Mouse (Mus musculus) retina, adult 2 months (tissue): ENCODE data around the gene Lrrc28.
"Not testable (repeated sequence)": the region's sequence is repeated elsewhere in the genome, so short reads cannot be mapped to it uniquely, and the experiment has no call there.

Source experiments
- DNase-seq: peaks from one replicate; pipeline ENCODE4 v3.0.0-alpha.2; 2012; ENCODE audit warnings: low read depth, low spot score

Gene Lrrc28

DNA sequence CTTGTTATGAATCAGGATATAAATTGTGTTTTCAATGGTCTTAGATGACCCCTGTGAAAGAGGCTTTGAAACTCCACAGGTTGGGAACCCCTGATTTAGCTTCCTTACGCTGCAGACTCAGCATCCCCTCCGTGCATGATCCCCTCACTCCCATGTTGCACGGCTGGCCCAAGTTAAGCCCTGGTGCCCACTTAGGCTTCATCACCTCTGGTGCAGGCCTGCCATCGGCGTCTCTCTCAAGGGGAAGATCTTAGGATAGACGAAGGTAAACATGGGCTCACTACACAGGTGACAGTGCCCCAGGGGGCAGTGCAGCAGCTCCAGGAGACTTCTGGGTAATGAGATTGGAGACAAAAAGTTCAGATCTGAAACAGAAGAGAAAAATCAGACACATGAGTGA, 115.7 kb downstream of the Lrrc28 start:
- no peak for DNase-seq

DNA sequence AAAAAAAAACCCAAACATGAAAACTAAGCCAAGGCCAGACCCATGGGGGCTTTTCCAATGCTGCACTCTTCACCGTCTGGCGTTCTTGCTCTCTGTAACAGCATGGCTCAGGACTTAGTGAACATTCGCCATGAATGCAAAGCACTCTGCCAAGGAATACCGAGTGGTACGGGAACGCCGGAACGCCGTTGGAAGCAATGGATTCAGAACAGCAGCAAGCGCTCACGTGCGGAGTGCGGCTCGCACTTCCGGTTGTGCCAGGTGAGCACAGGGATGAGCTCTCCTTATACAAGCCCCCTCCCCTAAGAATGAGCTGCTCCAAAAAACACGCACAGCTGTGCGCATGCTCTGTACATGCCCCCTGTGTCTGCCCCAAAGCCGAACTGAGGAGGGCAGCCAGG, 116.2 kb downstream of the Lrrc28 start:
- no peak for DNase-seq

DNA sequence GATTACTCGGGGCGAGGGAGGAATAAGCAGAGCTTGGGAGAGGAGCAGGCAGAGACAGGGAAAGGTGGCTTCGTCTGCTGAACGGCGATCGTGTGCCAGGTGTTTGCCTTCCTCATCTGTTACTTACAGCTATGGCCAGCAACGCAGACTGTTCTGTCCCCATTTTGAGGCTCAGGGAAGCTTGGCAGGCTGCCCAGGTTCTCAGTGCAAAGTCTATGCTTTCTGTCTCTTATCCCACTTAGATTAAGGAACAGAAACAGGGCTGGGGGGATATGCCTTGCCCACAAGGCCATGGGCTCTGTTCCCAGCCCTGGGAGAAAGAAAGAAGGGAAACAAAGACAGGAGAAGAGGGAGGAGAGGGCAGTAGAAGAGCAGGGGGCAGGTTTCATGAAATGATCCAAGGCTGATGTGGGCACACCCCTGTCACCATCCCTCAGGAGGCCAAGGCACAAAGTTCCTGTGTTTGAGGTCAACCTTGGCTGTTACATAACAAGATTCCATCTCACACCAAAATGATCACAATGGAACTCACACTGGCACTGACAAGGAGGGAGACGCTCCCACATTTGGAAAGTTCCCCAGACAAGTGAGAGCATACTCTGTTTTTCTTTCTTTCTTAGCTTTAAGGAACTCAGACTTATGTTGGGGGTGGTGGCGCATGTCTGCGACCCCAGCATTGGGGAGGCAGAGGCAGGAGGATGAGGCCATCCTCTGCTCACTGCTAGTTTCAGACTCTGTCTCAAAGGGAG, 116.8 kb downstream of the Lrrc28 start:
- DNase-seq: peak; percentile 6

DNA sequence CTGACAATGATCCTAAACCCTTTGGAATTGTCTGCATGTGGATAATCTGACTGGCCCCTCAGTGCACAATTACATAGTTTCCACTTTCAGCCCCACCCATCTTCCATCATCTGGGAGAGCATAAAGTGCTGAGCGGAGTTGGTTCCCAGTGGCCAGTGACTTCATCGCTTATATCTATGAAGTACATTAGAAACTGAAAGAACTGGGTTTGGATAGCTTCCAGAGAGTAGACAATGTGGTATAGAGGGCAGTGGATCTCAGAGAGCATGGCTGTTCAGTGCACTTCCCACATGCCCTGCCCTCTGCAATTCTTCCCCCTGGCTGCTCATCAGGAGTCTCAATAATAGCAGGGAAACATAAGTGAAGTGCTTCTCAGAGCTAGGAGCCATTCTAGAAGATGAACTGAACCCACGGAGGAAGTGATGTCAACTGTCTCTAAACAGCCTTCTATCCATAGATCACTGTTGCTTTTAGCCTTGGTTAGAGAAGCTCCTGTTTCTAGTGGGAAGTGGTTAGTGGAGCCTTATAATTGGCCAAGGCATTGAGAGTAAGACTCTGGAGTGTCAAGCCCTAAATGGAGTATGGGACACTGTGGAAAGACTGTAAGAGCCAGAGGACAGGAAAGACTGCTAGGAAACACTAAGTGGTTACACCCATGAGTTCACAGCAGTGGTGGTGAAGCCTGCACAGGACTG, 119.0 kb downstream of the Lrrc28 start:
- DNase-seq: no peak

DNA sequence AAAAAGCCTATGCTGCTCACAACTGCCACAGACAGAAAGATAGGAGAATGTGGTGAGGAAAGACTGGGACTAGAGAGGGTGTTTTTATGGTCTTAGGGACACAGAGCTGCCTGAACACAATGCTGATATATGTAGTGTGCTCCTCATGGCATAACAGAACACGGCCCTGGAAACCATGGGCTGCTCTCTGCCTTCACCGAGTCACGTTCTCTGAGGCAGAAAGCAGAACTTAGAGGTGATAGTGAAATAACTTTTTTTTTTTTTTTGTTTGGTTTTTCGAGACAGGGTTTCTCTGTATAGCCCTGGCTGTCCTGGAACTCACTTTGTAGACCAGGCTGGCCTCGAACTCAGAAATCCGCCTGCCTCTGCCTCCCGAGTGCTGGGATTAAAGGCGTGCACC, 121.0 kb downstream of the Lrrc28 start:
- not testable (repeated sequence) for DNase-seq

DNA sequence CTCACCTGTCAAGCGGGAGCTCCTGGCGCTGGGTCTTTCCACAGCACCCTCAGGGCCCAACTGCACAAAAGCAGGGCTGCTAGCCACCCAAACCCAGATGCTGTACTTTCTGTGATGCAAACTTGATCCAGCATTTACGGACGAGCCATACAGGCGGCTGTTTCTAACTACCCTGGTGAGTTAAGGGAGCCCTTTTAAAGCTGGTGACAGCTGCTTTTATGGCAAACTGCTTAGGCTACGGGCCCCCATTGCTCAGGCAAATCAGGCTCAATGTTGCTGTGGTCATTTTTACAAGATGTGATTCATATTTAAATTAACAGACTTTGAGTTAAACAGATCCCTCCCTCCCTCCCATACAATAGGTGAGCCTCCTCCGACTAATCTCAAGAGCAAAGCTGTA, 121.7 kb downstream of the Lrrc28 start:
- DNase-seq: no peak

DNA sequence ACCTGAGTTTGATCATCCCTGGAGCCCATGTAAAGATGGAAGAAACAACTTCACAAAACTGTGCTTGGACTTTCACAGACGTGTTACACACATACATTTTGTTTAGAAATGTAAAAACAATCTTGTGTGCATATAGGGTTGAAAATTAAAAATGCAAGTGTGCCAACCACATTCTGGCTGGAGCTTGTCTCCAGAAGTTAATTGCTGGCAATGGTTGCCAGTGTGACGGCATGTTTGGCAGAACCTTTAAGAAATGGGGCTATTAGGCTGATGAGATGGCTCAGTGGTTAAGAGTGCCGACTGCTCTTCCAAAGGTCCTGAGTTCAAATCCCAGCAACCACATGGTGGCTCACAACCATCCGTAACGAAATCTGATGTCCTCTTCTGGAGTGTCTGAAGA, 123.3 kb downstream of the Lrrc28 start:
- not testable (repeated sequence) for DNase-seq

DNA sequence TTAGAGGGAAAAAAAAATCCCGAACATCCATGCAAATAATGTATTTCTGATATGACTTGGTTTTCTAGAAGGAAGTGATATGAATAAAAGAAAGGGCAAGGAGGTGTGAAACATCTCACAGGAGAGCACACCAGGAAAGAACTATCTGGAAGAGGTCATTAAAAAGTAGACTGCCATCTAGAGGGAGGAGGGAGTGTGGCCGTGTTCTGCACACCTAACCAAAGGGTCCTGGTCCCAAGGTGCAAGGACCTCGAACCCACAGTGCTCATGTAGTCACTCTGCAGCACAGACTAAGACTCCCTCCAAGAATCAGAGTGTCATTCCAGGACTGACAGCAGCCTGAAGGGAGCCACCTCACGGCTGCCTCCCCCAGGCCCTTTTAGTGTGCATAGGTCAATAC, 124.1 kb downstream of the Lrrc28 start:
- DNase-seq: no peak

DNA sequence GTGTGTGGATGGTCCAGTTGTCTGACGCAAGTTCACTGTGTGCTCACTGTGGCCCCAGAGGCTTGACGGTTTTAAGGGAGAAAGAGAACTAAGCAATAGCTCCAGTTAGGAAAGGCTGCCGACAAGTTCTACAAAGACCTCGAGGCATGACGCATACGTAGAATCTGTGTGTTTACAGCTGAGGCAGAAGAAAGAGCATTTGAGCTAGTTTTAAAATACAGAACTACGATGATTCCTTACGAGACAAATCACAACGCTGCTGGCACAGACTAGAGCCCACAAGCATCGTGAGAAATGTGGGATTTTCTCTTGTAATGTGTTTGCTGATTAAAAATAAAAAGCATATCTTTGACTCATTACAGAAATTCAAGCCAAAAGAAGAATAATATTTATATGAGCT, 125.1 kb downstream of the Lrrc28 start:
- DNase-seq: no peak

DNA sequence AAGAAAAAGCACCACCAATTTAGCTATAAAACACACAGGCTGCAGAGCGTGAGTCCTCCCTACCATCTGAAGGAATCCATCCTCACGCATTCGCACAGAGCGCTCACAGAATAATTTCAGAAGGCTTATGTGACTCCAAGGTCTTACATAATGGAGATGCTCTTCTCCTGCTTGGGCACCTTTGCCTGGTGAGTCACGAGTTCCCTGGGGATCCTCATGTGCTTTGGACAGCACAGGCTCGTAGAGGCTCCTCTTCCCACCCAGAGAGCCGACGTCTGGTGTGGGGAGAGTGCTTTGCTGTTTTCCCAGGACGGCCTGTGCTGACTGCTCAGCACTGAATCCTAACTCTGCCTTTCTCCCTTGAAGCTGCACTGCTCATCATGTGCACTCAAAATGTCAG, 129.4 kb downstream of the Lrrc28 start:
- DNase-seq: no peak

DNA sequence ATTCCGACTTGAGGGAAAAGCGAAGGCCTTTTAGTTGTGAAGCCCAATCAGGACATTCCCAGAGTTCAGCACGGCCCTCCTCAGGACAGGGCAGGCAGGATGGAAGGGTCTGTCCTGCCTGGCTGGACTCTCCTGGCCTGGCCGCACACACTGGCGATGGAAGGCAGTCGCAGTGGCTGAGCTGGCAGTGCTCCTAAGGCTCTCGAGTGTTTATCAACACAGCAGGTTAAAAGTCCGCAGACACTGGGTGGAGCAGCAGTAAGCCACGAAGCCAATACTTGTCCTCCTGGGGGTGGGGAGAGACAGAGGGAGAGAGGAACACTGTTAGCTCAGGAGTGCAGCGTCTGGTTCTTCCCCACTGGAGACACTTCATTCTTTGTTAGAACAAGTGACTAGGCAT, 130.2 kb downstream of the Lrrc28 start:
- no peak for DNase-seq

DNA sequence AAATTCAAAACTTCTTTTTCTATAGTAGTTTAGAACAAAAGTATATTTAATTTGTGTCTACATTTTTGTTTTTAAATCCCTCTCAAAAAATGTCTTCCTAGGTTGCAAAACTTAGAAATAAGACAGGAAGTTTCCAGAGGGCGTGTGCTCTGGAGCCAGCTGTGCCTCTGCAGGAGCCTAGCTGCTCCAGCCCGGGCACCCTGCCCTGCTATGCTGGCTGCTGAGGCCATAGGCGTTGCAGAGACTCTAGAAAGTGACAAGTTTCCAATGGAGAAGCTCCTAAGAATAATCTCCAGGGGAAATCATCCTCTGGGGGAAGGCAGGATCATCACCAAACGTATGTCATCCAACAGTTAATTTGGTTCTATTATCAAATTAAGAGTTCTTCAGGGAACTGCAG, 130.7 kb downstream of the Lrrc28 start:
- DNase-seq: no peak

DNA sequence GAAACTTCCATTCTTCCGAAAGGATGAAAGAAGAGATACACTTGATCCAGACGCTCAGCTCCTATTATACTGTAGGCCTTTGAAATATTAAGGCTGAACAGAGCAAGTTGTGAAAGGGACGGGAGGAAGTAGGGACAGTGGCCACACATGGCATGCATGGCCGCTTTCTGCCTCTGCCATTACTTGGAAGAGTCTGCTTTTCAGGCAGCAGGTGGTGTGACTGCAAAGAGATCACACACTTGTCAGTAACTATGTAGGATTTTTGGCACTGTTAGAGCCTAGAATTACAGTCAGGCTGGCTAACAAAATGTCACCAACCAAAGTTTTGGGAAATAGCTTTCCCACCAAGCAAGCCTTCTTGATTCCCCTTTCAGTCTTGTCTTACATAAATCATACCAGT, 131.4 kb downstream of the Lrrc28 start:
- DNase-seq: no peak

DNA sequence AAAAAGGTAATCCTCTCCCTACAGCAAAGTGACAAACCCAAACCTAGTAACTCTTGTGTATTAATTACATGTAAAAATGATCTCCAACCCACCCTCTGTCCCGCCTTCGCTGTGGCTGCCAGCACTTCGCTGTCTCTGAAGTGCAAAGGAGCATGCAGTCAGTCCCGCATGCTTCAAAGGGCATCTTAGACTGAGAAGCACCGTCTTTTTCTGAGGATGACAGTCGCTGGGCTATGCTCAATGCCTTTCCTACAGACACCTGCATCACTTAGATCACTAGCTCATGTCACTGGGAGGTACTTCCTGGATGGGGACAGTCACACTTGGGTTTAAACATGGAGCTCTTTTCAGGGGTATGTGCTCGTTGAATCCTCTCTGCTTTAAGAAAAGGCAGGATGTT, 133.5 kb downstream of the Lrrc28 start:
- DNase-seq: no peak

DNA sequence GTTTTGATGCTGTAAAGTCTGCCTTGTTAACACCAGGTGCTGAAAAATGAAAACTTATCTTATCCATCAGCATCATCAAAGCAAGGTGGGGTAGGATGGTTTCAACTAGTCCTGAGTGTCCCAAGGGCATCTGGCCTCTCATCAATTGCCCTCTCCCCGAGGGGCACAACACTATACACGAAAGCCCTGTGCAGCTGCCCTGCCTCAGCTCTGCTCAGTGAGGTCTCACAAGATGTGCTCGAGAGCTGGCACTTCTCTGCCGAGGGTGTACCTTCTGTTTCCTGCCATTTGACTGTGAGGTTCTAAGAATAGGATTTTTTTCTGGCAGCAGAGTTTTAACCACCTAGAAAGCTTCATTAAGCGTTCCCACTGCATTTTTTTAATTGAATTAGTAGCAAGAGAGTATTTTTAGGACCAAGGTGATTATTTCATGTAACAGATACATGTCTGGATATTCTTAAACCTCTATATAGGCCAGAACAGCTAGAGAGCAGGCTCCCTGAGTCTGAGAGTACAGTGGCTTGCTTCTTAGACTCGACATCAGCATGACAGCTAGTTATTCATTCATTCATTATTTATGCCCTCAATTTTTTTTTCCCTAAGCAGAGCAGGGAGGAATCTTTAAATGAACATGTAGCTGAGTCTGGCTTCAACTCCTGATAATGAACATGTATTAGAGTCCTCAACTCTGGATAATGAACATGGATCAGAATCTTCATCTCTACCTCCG, 141.6 kb downstream of the Lrrc28 start:
- no peak for DNase-seq

DNA sequence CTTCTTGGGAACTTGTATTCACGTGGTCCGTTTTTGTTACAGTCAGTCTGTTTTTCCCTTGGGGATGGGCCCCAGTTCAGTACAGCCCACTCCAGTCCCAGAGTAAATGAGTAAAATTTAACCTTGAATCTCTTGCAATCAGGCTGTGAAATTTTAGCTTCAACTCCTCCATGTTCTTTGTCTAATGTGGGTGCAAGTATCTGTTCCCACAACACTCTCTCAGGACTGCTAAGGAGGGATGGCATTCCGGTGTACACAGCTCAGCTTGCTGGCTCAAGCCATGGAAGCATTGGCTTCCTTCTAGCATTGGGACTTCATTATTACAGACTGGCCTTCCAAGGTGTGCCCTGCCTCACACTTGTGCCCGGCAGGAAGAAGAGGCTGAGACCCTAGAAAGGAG, 142.4 kb downstream of the Lrrc28 start:
- no peak for DNase-seq

DNA sequence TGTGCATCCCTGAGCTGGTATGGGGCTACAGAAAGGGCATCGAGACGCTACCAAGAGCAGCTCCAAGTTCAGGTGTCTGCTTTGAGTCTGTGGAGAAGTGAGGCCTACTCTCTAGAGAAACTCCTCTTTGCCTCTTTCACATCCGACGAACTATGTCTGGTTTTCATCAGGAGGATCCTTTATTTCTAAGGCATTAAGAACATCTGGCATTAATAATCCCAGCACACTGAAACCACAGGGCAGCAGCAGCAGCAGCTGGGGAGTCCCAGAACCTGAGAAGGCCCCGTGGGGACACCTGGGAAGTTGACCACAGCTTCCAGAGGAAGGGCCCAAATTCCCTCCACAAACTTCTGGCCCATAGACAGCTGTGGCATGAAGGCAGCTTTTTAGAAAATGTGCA, 144.2 kb downstream of the Lrrc28 start:
- no peak for DNase-seq

DNA sequence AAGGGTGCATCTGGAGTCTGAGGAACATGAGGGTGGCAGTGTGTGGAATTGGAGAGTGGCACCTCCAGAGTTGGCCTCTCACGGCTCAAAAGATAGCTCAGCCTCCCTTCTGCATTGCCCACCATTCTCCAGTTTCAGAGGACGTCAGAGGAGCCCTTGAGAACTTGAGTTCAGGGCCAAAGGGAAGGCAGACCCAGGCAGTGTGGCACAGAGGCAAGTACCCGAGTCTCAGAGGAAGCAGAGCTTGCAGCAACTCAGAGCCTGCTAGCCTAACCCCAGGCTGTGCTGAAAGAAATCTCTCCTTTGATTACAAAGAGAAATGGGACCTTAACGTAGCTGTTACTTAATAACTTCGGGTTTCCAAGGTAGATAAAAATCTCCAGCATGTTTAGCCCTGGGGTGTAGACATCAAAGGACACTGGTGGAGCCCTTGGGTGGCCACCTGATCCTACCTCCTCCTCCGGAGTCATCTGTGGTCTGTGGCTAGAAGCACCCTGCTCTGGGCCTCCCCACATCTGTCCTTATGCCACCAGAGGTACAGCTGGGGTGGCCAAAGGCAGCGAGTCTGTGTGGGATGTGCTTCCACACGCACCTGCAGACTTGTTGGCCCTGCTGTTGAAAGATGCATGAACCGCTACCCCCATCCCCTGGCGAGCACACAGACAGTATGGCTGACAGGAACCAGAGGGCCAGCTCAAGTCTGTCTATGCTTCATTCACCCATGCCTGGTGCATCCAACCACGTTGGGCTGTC, 144.8 kb downstream of the Lrrc28 start:
- no peak for DNase-seq

DNA sequence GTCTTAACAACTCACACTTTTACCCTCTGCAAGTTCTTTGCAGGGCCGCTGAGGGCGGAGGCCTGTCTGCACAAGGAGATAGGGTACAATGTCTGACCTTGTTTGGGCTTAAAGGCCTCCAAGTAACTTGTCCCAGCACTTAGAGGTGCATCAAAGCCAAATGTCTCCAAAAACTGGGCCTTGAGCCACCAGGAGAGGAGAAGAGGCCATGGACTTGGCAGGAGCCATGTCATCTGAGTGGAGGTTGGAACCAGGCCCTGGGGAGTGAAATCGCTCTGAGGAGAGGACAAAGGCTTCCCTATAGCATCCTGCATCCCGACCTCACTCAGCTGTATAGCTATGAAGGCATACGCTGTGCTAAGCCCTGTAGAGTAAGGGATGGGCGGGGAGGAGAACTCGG, 145.6 kb downstream of the Lrrc28 start:
- no peak for DNase-seq

DNA sequence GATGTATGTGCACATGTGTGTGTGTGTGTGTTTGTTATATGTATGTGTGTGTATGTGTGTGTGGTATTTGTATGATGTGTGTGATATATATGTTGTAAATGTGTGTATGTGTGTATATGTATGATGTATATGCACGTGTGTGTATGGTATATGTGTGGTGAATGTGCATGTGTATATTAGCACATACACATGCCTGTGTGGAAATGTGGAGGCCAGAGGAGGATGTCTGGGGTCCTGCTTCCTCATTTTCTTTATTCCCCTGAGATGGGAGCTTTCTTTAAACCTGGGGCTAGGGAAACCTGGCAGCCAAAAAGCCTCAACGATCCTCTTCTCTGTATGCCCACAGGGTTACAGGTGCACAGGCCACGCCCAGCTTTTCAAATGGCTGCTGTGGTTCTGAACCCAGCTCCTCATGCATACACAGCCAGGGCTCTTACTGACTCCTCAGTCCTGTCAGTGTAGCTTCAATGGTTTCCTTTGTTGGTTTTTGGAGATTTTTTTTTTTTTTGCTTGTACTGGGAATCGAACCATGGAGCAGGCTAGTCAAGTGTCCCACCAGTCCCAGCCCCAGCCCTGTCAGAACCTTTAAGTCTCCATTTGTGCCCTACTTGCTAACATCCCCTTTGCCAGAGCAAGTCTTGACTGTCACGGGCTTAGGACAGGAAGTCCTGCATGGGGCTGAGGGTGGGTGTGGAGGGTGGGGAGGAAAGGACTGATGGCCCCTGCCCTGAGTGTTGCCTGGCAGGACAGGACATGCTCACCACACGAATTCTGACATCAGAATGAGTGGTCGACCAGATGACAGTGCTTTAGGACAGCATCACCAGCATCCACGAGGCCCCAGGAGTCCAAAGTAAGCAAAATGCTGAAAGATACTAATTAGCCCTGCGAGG, 151.0 kb downstream of the Lrrc28 start:
- DNase-seq: no peak

DNA sequence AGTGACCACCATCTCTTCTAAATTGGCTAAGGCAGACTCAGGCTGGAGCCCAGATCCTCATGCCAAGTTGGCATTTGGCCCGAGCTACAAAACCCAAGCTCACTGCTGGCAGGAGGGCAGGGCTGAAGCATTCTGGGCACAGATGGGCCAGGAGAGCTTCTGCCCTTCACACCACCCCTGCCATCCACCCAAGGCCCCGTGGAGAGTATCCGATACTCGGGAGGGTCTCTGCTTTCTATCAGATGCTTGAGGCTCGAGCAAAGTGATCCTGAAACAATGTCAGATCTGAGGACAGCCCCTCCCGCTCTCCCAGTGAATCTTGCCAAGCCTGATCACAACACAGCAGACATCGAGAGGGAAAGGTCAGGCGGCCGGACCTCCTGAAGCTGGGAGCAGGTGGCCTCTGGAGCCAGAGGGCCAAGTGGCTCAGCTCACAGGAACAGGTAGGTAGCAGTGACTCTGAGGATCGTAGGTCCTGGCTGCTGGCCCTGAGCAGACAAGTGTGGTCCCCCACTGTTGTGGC, 157.1 kb downstream of the Lrrc28 start:
- peak; percentile 32 for DNase-seq
